Mouse (Mus musculus) heart, adult 2 months (tissue): ENCODE data around the gene Gclc.

ENCODE experiments used
- CTCF ChIP-seq: fragments of 200-600 bp; IDR thresholded peaks from 2 replicates; pipeline ENCODE4 v1.8.1; 2022; ENCODE audit warnings: antibody characterized with exemption, mild to moderate bottlenecking, moderate library complexity
- POLR2A ChIP-seq: fragments of 200-500 bp; IDR thresholded peaks from 2 replicates; pipeline ENCODE4 v1.6.1; 2011; ENCODE audit warnings: mild to moderate bottlenecking, low read depth, low read length, control low read depth; ENCODE audit not compliant: insufficient read depth

DNA sequence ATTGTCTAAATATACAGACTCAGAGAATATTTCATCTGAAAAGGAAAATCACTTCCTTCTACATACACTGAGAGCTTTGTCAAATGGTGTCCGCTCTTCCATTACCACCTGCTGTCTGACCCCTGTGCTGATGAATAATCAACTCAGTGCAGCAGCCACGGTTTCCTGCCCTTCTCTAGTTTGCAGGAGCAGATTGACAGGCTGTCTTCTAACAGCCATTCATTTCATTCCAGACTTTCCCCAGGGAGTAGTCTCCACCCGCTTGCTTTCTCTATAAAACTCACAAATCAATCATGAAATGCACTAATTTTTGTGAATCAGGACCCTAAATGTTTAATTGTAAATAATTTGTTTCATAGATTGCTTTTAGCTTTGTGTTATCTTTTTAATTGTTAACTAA is 39.5 kb downstream of the Gclc start:
- TF ChIP-seq POLR2A (no peak), CTCF (no peak)
